Mouse (Mus musculus): Measurements from ENCODE around the gene Zfp629.

- TF ChIP-seq POLR2A (IDR thresholded peaks at IDR 0.05; ENCODE audit: insufficient read depth, low read length) (no peak), EP300 (IDR thresholded peaks at IDR 0.05; ENCODE audit: insufficient read depth, low read depth, low read length) (no peak), CTCF (IDR thresholded peaks at IDR 0.05; ENCODE audit: low read depth, low read length) (no peak)
These were observed 15.0 kb downstream of the Zfp629 start for GRCm38 (mm10) chr7:127600612-127601011.
